Comparison of ENCODE assay signal across 8 mouse cellular contexts in the genomic region with DNA sequence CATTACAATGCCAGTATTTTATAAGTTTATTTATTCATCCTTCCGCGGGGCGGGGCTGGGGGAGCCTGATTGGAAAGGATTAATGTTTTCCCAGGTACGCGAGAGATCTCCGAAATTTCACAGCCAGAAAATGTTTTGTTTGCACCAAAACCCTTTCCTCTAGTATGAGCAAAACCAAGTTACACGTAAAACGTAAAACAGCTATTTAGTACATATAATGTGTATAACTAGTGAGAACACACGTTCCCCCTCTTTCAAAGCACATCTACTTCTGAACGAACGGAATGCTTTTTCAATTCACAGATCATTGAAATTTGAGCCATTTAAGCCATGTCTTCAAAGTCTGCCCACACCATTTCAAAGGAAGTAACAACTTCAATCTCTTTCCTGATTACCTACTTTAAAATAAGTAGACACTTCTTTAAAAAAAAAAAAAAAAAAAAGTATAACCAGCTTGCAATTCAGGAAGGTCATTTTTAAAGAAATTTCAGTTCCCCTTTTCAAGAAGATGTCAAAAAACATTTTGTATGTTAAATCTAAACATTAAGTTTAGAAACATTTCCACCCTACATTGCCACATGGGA. TPM values are rescaled to one million over a fixed set of nuclear protein-coding genes. Genes with fewer than 3 reads are reported as not detected.
DNase-seq lines count a peak whose midpoint lies in the region; ATAC-seq and TF ChIP-seq lines count a peak whose summit lies in the region.

No protein-coding gene starts in this region.

- H3K27me3 ChIP-seq in forebrain, embryonic 16.5 days (replicated peaks; ENCODE audit: control insufficient read depth, insufficient read depth, low read length): no peaks in the 10 kb centered on the region

- peaks cover 34% of the 10 kb centered on the region for H3K79me2 ChIP-seq in macrophage (ENCODE audit: inconsistent target)

- WGBS in forebrain, embryonic 16.5 days: 19% methylated on average over 11 of the region's 11 CpGs
- WGBS in macrophage (ENCODE audit: missing documents): 1% methylated on average over 11 of the region's 11 CpGs

- H3K4me1 ChIP-seq in forebrain, embryonic 16.5 days (replicated peaks; ENCODE audit: control insufficient read depth, insufficient read depth, low read length): peaks cover 4% of the 10 kb centered on the region

- no peak for ATAC-seq in forebrain, embryonic 16.5 days
- ATAC-seq in megakaryocyte-erythroid progenitor cell, adult 5-6 weeks (replicated peaks; ENCODE audit: low FRiP score, low TSS enrichment, poor library complexity, severe bottlenecking): no peak

- H3K9ac ChIP-seq in forebrain, embryonic 16.5 days (replicated peaks; ENCODE audit: low read depth, low read length): peak overlapping the region; percentile 89; the same call in 1 of the 2 replicates

- peak overlapping the region; percentile 82 for H3K4me2 ChIP-seq in forebrain, embryonic 16.5 days (ENCODE audit: low read length)

- peak overlapping the region; percentile 96 for H3K4me3 ChIP-seq in gastrocnemius, adult 2 months
- H3K4me3 ChIP-seq in forebrain, embryonic 16.5 days (replicated peaks; ENCODE audit: low read length): peak overlapping the region; percentile 90
- peak overlapping the region; percentile 45 for H3K4me3 ChIP-seq in macrophage (ENCODE audit: inconsistent target)

- intact Hi-C loops in gastrocnemius, adult 2 months (cut with DNase I): loop anchor here (1.0 kb wide), 1 partner anchor 361 kb away; a partner anchor contains a TSS
- intact Hi-C loops in gastrocnemius, postnatal 36 days (cut with DNase I): no loop called here

- peak overlapping the region; percentile 93 for H3K27ac ChIP-seq in gastrocnemius, adult 2 months
- no peak overlapping the region for H3K27ac ChIP-seq in forebrain, embryonic 16.5 days (ENCODE audit: low read length)
- H3K27ac ChIP-seq in macrophage: peak overlapping the region; percentile 87

- H3K9me3 ChIP-seq in forebrain, embryonic 16.5 days (ENCODE audit: control insufficient read depth, low read length): no peaks in the 10 kb centered on the region

- TF ChIP-seq CTCF in gastrocnemius, adult 2 months (IDR thresholded peaks at IDR 0.05): no peak

- no peak for DNase-seq in gastrocnemius, adult 2 months
- DNase-seq in gastrocnemius, postnatal 36 days: no peak
- peak; percentile 73 for DNase-seq in A20 (ENCODE audit: low read depth, low spot score)
- no peak for DNase-seq in urinary bladder, postnatal 4 days (ENCODE audit: low spot score in 2 of 2)
- no peak for DNase-seq in kidney, postnatal 25 days

- no peaks in the 10 kb centered on the region for H3K36me3 ChIP-seq in forebrain, embryonic 16.5 days (ENCODE audit: control insufficient read depth, insufficient read depth)
- no peaks in the 10 kb centered on the region for H3K36me3 ChIP-seq in macrophage (ENCODE audit: inconsistent target)

RNA-seq across cellular contexts. Expression of a gene that starts 0.9 kb away (rescaled TPM):
- total RNA-seq in gastrocnemius, adult 2 months (2021): 1 to 10 TPM; 6.7 to 10.0 TPM
- 10 to 100 TPM in 1 of 2 experiments, 1 to 10 TPM in 1; 9.4 to 10.1 TPM for total RNA-seq in gastrocnemius, postnatal 36 days (2021)
- polyA plus RNA-seq in forebrain, embryonic 16.5 days (2015; fragmentation: Nextera tagmentation; extraction: Ambion mirVana): 15.9 and 17.1 TPM in 2 replicates
- total RNA-seq in macrophage (2018; cell fraction: chromatin; rRNA removed): 100 to 1,000 TPM; 141 to 413 (median 246) TPM
- 100 to 1,000 TPM; 170 to 231 (median 203) TPM for total RNA-seq in macrophage (2018; cell fraction: cytosol; rRNA removed)
- total RNA-seq in macrophage (2018; cell fraction: nucleus; rRNA removed): 100 to 1,000 TPM; 155 to 273 (median 205) TPM
- polyA plus RNA-seq in macrophage (2018): 98.5 to 135 TPM (median 111 TPM) in 3 replicates
- 153 and 199 TPM in 2 replicates for total RNA-seq in megakaryocyte-erythroid progenitor cell, adult 5-6 weeks (2014; fragmentation: Nextera tagmentation)
- total RNA-seq in megakaryocyte-erythroid progenitor cell, adult 5-6 weeks (2017): 175 and 204 TPM in 2 replicates

RNA-seq across cellular contexts. Expression of a gene that starts 31.3 kb away (rescaled TPM):
- total RNA-seq in gastrocnemius, adult 2 months (2021): 10 to 100 TPM; 47.5 to 75.1 TPM
- 10 to 100 TPM; 55.1 to 61.0 TPM for total RNA-seq in gastrocnemius, postnatal 36 days (2021)
- polyA plus RNA-seq in forebrain, embryonic 16.5 days (2015; fragmentation: Nextera tagmentation; extraction: Ambion mirVana): 19.5 and 23.1 TPM in 2 replicates
- total RNA-seq in macrophage (2018; cell fraction: chromatin; rRNA removed): 1 to 10 TPM in 22 of 26 experiments, under 1 TPM in 4; 0.51 to 6.9 (median 3.1) TPM
- total RNA-seq in macrophage (2018; cell fraction: cytosol; rRNA removed): 10 to 100 TPM in 25 of 26 experiments, 1 to 10 TPM in 1; 9.6 to 15.3 (median 12.9) TPM
- total RNA-seq in macrophage (2018; cell fraction: nucleus; rRNA removed): 1 to 10 TPM; 2.0 to 9.2 (median 5.4) TPM
- polyA plus RNA-seq in macrophage (2018): 10.6 to 19.8 TPM (median 15.6 TPM) in 3 replicates
- total RNA-seq in megakaryocyte-erythroid progenitor cell, adult 5-6 weeks (2014; fragmentation: Nextera tagmentation): 28.3 and 35.5 TPM in 2 replicates
- total RNA-seq in megakaryocyte-erythroid progenitor cell, adult 5-6 weeks (2017): 48.3 and 54.6 TPM in 2 replicates

Comparison
In these comparisons a context has a peak if more than half of its experiments do, and no peak if none do; other contexts are left out.
1. H3K4me3 ChIP-seq: peak in every context shown above with its lines; median percentile 96 in gastrocnemius, adult 2 months; 90 in forebrain, embryonic 16.5 days; 45 in macrophage.
2. RNA of a gene that starts 0.9 kb away (total RNA-seq): 153 to 204 TPM in megakaryocyte-erythroid progenitor cell, adult 5-6 weeks; 9.4 to 10.1 TPM in gastrocnemius, postnatal 36 days and 6.7 to 10.0 TPM in gastrocnemius, adult 2 months; every median in the first group is over 10 times any median in the second.